Mouse (Mus musculus) forebrain, embryonic 14.5 days (tissue): Measurements from ENCODE around the gene Mcam. TPM values are rescaled to one million over a fixed set of nuclear protein-coding genes. Genes with fewer than 3 reads are reported as not detected.
A peak's percentile ranks its signal among the peaks of the same experiment; 100 is the strongest.

Experiments
- ATAC-seq: fragments of 200-750 bp; cut with Nextera tagmentation; 2 replicates; pipeline ENCODE4 v1.8.0; 2017; ENCODE audit warnings: mild to moderate bottlenecking, moderate library complexity
- DNase-seq: peaks from one replicate; pipeline ENCODE4 v3.0.0-alpha.2; 2015; ENCODE audit warnings: low spot score
- H3K27ac ChIP-seq: fragments of 300-500 bp; sonication (generic); 2 replicates; pipeline ENCODE4 v1.5.1; 2014; ENCODE audit warnings: low read depth, mild to moderate bottlenecking, control low read depth, low read length, moderate library complexity
- H3K27me3 ChIP-seq: fragments of 300-500 bp; sonication (generic); replicated peaks from 2 replicates; pipeline ENCODE4 v1.6.1; 2014; ENCODE audit warnings: low read length, control low read depth, mixed read lengths; ENCODE audit not compliant: control insufficient read depth, insufficient read depth
- H3K36me3 ChIP-seq: fragments of 300-500 bp; sonication (generic); 2 replicates; pipeline ENCODE4 v1.6.1; 2014; ENCODE audit warnings: low read length, control low read depth; ENCODE audit not compliant: control insufficient read depth, insufficient read depth
- H3K4me1 ChIP-seq: fragments of 300-500 bp; sonication (generic); 2 replicates; pipeline ENCODE4 v1.6.1; 2014; ENCODE audit warnings: antibody characterized with exemption, low read length, control low read depth; ENCODE audit not compliant: control insufficient read depth, insufficient read depth
- H3K4me2 ChIP-seq: fragments of 300-500 bp; sonication (generic); 2 replicates; pipeline ENCODE4 v1.6.1; 2014; ENCODE audit warnings: mild to moderate bottlenecking, control low read depth, low read length
- H3K4me3 ChIP-seq: fragments of 300-500 bp; sonication (generic); 2 replicates; pipeline ENCODE4 v1.5.1; 2014; ENCODE audit warnings: low read depth, low read length, control low read depth
- H3K9ac ChIP-seq: fragments of 300-500 bp; sonication (generic); 2 replicates; pipeline ENCODE4 v1.6.1; 2014; ENCODE audit warnings: mild to moderate bottlenecking, low read length, control low read depth, moderate library complexity
- H3K9me3 ChIP-seq: fragments of 300-500 bp; sonication (generic); replicated peaks from 2 replicates; pipeline ENCODE4 v1.6.1; 2016; ENCODE audit warnings: low read length, control low read depth, mixed read lengths; ENCODE audit not compliant: control insufficient read depth
- WGBS: fragments of 180-500 bp; shearing (Covaris S2); extraction: QIAGEN DNeasy Blood & Tissue Kit; methylation state at CpG from one replicate; pipeline ENCODE4 v1.1.7; 2014; 5-methylcytosine and 5-hydroxymethylcytosine counted together
- polyA plus RNA-seq: library from polyadenylated mRNA; unstranded; fragments of >200 nt; fragmentation: Nextera tagmentation; extraction: Ambion mirVana; gene quantifications from 2 replicates; pipeline ENCODE4 v1.2.1, GENCODE M21; 2014

Mcam gene
- polyA plus RNA-seq, 1 experiment from 2014 or later: 14.1 TPM

- H3K27me3 ChIP-seq: no peaks in the 10 kb centered on the region
- no peak overlapping the region for H3K9ac ChIP-seq
- H3K4me1 ChIP-seq: no peaks in the 10 kb centered on the region
- no peak for ATAC-seq
- WGBS: 89% methylated on average over 4 of the region's 4 CpGs
- H3K4me3 ChIP-seq: no peak overlapping the region
- no peak overlapping the region for H3K4me2 ChIP-seq
- no peak overlapping the region for H3K27ac ChIP-seq
- H3K36me3 ChIP-seq: no peaks in the 10 kb centered on the region
- DNase-seq: no peak
- H3K9me3 ChIP-seq: no peaks in the 10 kb centered on the region
Observed at GRCm38 (mm10) chr9:44116182-44116581, 18.1 kb upstream of the Mcam start.

GRCm38 (mm10) chr9:44119011-44119410 is 15.3 kb upstream of the Mcam start:
- H3K4me1 ChIP-seq: no peaks in the 10 kb centered on the region
- no peak overlapping the region for H3K4me3 ChIP-seq
- H3K36me3 ChIP-seq: no peaks in the 10 kb centered on the region
- no peak overlapping the region for H3K9ac ChIP-seq
- H3K27ac ChIP-seq: no peak overlapping the region
- ATAC-seq: no peak
- no peaks in the 10 kb centered on the region for H3K27me3 ChIP-seq
- WGBS: 47% methylated on average over 5 of the region's 5 CpGs
- no peak overlapping the region for H3K4me2 ChIP-seq
- DNase-seq: no peak
- no peaks in the 10 kb centered on the region for H3K9me3 ChIP-seq

- H3K9me3 ChIP-seq: no peaks in the 10 kb centered on the region
- no peaks in the 10 kb centered on the region for H3K4me1 ChIP-seq
- DNase-seq: no peak
- WGBS: 84% methylated on average over 8 of the region's 8 CpGs
- H3K27me3 ChIP-seq: no peaks in the 10 kb centered on the region
- no peaks in the 10 kb centered on the region for H3K36me3 ChIP-seq
- no peak overlapping the region for H3K4me3 ChIP-seq
- no peak overlapping the region for H3K4me2 ChIP-seq
- no peak for ATAC-seq
- H3K27ac ChIP-seq: no peak overlapping the region
- H3K9ac ChIP-seq: no peak overlapping the region
Observed at GRCm38 (mm10) chr9:44119948-44120465, 14.3 kb upstream of the Mcam start.

GRCm38 (mm10) chr9:44124317-44124716 is 10.0 kb upstream of the Mcam start:
- no peak for ATAC-seq
- DNase-seq: no peak
- Histone ChIP-seq H3K4me3 (no peak overlapping the region), H3K4me2 (no peak overlapping the region), H3K36me3 (no peaks in the 10 kb centered on the region), H3K9ac (no peak overlapping the region), H3K27me3 (no peaks in the 10 kb centered on the region), H3K9me3 (no peaks in the 10 kb centered on the region), H3K27ac (no peak overlapping the region), H3K4me1 (0 out of 2 replicates have a peak, but pooled peaks cover 3% of the 10 kb centered on the region)
- 70% methylated on average over 6 of the region's 6 CpGs for WGBS

GRCm38 (mm10) chr9:44125026-44125425 is 9.2 kb upstream of the Mcam start:
- no peak overlapping the region for H3K9ac ChIP-seq
- H3K27me3 ChIP-seq: no peaks in the 10 kb centered on the region
- 70% methylated on average over 5 of the region's 5 CpGs for WGBS
- ATAC-seq (no peak), DNase-seq (no peak)
- no peaks in the 10 kb centered on the region for H3K36me3 ChIP-seq
- no peak overlapping the region for H3K4me3 ChIP-seq
- no peak overlapping the region for H3K4me2 ChIP-seq
- H3K4me1 ChIP-seq: peaks cover 6% of the 10 kb centered on the region; the same call in 1 of the 2 replicates
- no peak overlapping the region for H3K27ac ChIP-seq
- H3K9me3 ChIP-seq: no peaks in the 10 kb centered on the region

- no peak overlapping the region for H3K4me3 ChIP-seq
- H3K9me3 ChIP-seq: no peaks in the 10 kb centered on the region
- H3K27me3 ChIP-seq: no peaks in the 10 kb centered on the region
- peaks cover 13% of the 10 kb centered on the region for H3K4me1 ChIP-seq
- 28% methylated on average over 18 of the region's 18 CpGs for WGBS
- H3K27ac ChIP-seq: 0 out of 2 replicates have a peak overlapping the region, but pooled peaks have one; percentile 1
- no peak overlapping the region for H3K4me2 ChIP-seq
- ATAC-seq (peak; percentile 75), DNase-seq (peak; percentile 96)
- no peak overlapping the region; the same call in 1 of the 2 replicates for H3K9ac ChIP-seq
- no peaks in the 10 kb centered on the region for H3K36me3 ChIP-seq
Observed at GRCm38 (mm10) chr9:44125546-44126428, 8.5 kb upstream of the Mcam start.

- Histone ChIP-seq H3K9ac (no peak overlapping the region; the same call in 1 of the 2 replicates), H3K27ac (0 out of 2 replicates have a peak overlapping the region, but pooled peaks have one; percentile 1), H3K27me3 (no peaks in the 10 kb centered on the region), H3K4me2 (no peak overlapping the region), H3K4me1 (peaks cover 15% of the 10 kb centered on the region), H3K36me3 (no peaks in the 10 kb centered on the region), H3K9me3 (no peaks in the 10 kb centered on the region), H3K4me3 (no peak overlapping the region)
- DNase-seq: no peak
- ATAC-seq: no peak
- 85% methylated on average over 3 of the region's 3 CpGs for WGBS
Observed at GRCm38 (mm10) chr9:44126746-44127145, 7.5 kb upstream of the Mcam start.

GRCm38 (mm10) chr9:44127351-44127801 is 6.9 kb upstream of the Mcam start:
- peaks cover 15% of the 10 kb centered on the region for H3K4me1 ChIP-seq

GRCm38 (mm10) chr9:44129633-44130032 is 4.6 kb upstream of the Mcam start:
- Histone ChIP-seq H3K36me3 (no peaks in the 10 kb centered on the region), H3K4me1 (peaks cover 24% of the 10 kb centered on the region), H3K4me2 (peak overlapping the region; percentile 57), H3K9ac (peak overlapping the region; percentile 51), H3K9me3 (no peaks in the 10 kb centered on the region), H3K27ac (no peak overlapping the region), H3K27me3 (0 out of 2 replicates have a peak, but pooled peaks cover 4% of the 10 kb centered on the region), H3K4me3 (peak overlapping the region; percentile 18)
- ATAC-seq: no peak
- DNase-seq: no peak
- 13% methylated on average over 9 of the region's 9 CpGs for WGBS

More at GRCm38 (mm10) chr9:44127351-44127801, 6.9 kb upstream of the Mcam start:
- H3K36me3 ChIP-seq: no peaks in the 10 kb centered on the region
- H3K27ac ChIP-seq: no peak overlapping the region
- H3K27me3 ChIP-seq: no peaks in the 10 kb centered on the region
- ATAC-seq (no peak), DNase-seq (no peak)
- H3K4me2 ChIP-seq: no peak overlapping the region
- H3K4me3 ChIP-seq: no peak overlapping the region
- H3K9ac ChIP-seq: no peak overlapping the region
- no peaks in the 10 kb centered on the region for H3K9me3 ChIP-seq
- 48% methylated on average over 3 of the region's 3 CpGs for WGBS
